Mouse (Mus musculus) MEL (cell line): Measurements from ENCODE around the gene Jdp2. TPM values are rescaled to one million over a fixed set of nuclear protein-coding genes. Genes with fewer than 3 reads are reported as not detected.

Experiments used
- DNase-seq: peaks from one replicate; pipeline ENCODE4 v3.0.0; 2011; ENCODE audit warnings: low read depth, low spot score
- H3K27ac ChIP-seq: 2 replicates; pipeline ENCODE4 v1.5.1; 2012; ENCODE audit warnings: low read depth, mild to moderate bottlenecking, control low read depth, low read length, moderate library complexity; ENCODE audit not compliant: control insufficient read depth
- H3K27me3 ChIP-seq, 2 experiments: fragments of 150-350 bp in 1 of 2; sonication (generic) in 1 of 2; 2 replicates each; pipeline ENCODE4 v1.6.1; 2012; ENCODE audit warnings: low read length in 2 of 2, mild to moderate bottlenecking in 2 of 2, improper control_type of control experiment in 1 of 2, moderate library complexity in 1 of 2; ENCODE audit not compliant: insufficient read depth in 2 of 2, control insufficient read depth in 1 of 2
- H3K36me3 ChIP-seq, 2 experiments: 2 replicates each; pipeline ENCODE4 v1.6.1; 2012 to 2014; ENCODE audit warnings: low read length in 2 of 2, improper control_type of control experiment in 1 of 2, inconsistent platforms in 1 of 2, mild to moderate bottlenecking in 1 of 2; ENCODE audit not compliant: insufficient read depth in 2 of 2, control insufficient read depth in 1 of 2
- H3K4me1 ChIP-seq, 2 experiments: fragments of 150-350 bp in 1 of 2; sonication (generic) in 1 of 2; 2 replicates each; pipeline ENCODE4 v1.6.1; 2012; ENCODE audit warnings: low read length in 2 of 2, improper control_type of control experiment in 1 of 2, mild to moderate bottlenecking in 1 of 2; ENCODE audit not compliant: insufficient read depth in 2 of 2, control insufficient read depth in 1 of 2
- H3K4me3 ChIP-seq, 2 experiments: fragments of 150-350 bp in 1 of 2; sonication (generic) in 1 of 2; 2 replicates each; pipeline ENCODE4 v1.5.1; 2012; ENCODE audit warnings: low read depth in 2 of 2, low read length in 2 of 2, mild to moderate bottlenecking in 2 of 2, moderate library complexity in 2 of 2, control low read depth in 1 of 2, improper control_type of control experiment in 1 of 2; ENCODE audit not compliant: control insufficient read depth in 1 of 2, insufficient read depth in 1 of 2
- H3K79me2 ChIP-seq: 2 replicates; pipeline ENCODE4 v1.6.1; 2012; ENCODE audit warnings: mild to moderate bottlenecking, low read length, moderate library complexity; ENCODE audit not compliant: control insufficient read depth, poor library complexity, insufficient read depth
- H3K9ac ChIP-seq: 2 replicates; pipeline ENCODE4 v1.6.1; 2012; ENCODE audit warnings: low read depth, mild to moderate bottlenecking, control low read depth, low read length, moderate library complexity; ENCODE audit not compliant: control insufficient read depth, poor library complexity, severe bottlenecking
- H3K9me3 ChIP-seq: fragments of 150-350 bp; sonication (generic); replicated peaks from 2 replicates; pipeline ENCODE4 v1.6.1; 2012; ENCODE audit warnings: mild to moderate bottlenecking, low read length, improper control_type of control experiment, moderate library complexity; ENCODE audit not compliant: insufficient read depth
- BHLHE40 ChIP-seq: IDR thresholded peaks from 2 replicates; pipeline ENCODE4 v1.6.1; 2012; ENCODE audit warnings: low read depth, mild to moderate bottlenecking, inconsistent platforms, low read length, improper control_type of control experiment, borderline replicate concordance
- CHD2 ChIP-seq: IDR thresholded peaks from 2 replicates; pipeline ENCODE4 v1.6.1; 2011; ENCODE audit warnings: low read length, improper control_type of control experiment
- CTCF ChIP-seq, 3 experiments: IDR thresholded peaks in 2 of 3; conservative IDR thresholded peaks in 1 of 3; 2 replicates each; pipeline ENCODE4 v1.5.1; 2011 to 2012; ENCODE audit warnings: low read length in 3 of 3, low read depth in 2 of 3, mild to moderate bottlenecking in 2 of 3, improper control_type of control experiment in 1 of 3, inconsistent platforms in 1 of 3, mixed read lengths in 1 of 3, moderate library complexity in 1 of 3; ENCODE audit not compliant: control insufficient read depth in 1 of 3, insufficient read depth in 1 of 3, poor library complexity in 1 of 3, severe bottlenecking in 1 of 3
- E2F4 ChIP-seq: IDR thresholded peaks from 2 replicates; pipeline ENCODE4 v1.6.1; 2011; ENCODE audit warnings: low read depth, low read length, improper control_type of control experiment, borderline replicate concordance
- ELF1 ChIP-seq: IDR thresholded peaks from 2 replicates; pipeline ENCODE4 v1.6.1; 2014; ENCODE audit warnings: low read depth, mild to moderate bottlenecking, inconsistent platforms, low read length, improper control_type of control experiment, moderate library complexity
- GABPA ChIP-seq: IDR thresholded peaks from 2 replicates; pipeline ENCODE4 v1.6.1; 2012; ENCODE audit warnings: low read depth, mild to moderate bottlenecking, inconsistent platforms, low read length, improper control_type of control experiment, moderate library complexity
- JUND ChIP-seq: IDR thresholded peaks from 2 replicates; pipeline ENCODE4 v1.6.1; 2011; ENCODE audit warnings: low read depth, mild to moderate bottlenecking, improper control_type of control experiment, low read length
- MAFK ChIP-seq: IDR thresholded peaks from 2 replicates; pipeline ENCODE4 v1.6.1; 2011; ENCODE audit warnings: low read depth, mild to moderate bottlenecking, low read length, improper control_type of control experiment, borderline replicate concordance
- MEF2A ChIP-seq: IDR thresholded peaks from 2 replicates; pipeline ENCODE4 v1.6.1; 2014; ENCODE audit warnings: low read depth, mild to moderate bottlenecking, inconsistent platforms, low read length, improper control_type of control experiment; ENCODE audit not compliant: poor library complexity, insufficient replicate concordance, severe bottlenecking; ENCODE audit errors: extremely low read depth
- MYB ChIP-seq: IDR thresholded peaks from 2 replicates; pipeline ENCODE4 v1.6.1; 2011; ENCODE audit warnings: mild to moderate bottlenecking, low read depth, low read length, improper control_type of control experiment
- MYC ChIP-seq: IDR thresholded peaks from 2 replicates; pipeline ENCODE4 v1.6.1; 2011; ENCODE audit warnings: low read depth, mild to moderate bottlenecking, low read length, improper control_type of control experiment, moderate library complexity
- NELFE ChIP-seq: IDR thresholded peaks from 2 replicates; pipeline ENCODE4 v1.6.1; 2011; ENCODE audit warnings: low read depth, low read length, improper control_type of control experiment
- NRF1 ChIP-seq: IDR thresholded peaks from 2 replicates; pipeline ENCODE4 v1.6.1; 2014; ENCODE audit warnings: low read depth, mild to moderate bottlenecking, inconsistent platforms, low read length, improper control_type of control experiment, moderate library complexity; ENCODE audit not compliant: poor library complexity, insufficient read depth, severe bottlenecking
- POLR2A ChIP-seq, 2 experiments: IDR thresholded peaks; 2 replicates each; pipeline ENCODE4 v1.6.1; 2011 to 2012; ENCODE audit warnings: low read length in 2 of 2, mild to moderate bottlenecking in 2 of 2, control low read depth in 1 of 2, improper control_type of control experiment in 1 of 2, low read depth in 1 of 2, moderate library complexity in 1 of 2; ENCODE audit not compliant: control insufficient read depth in 1 of 2, insufficient read depth in 1 of 2, poor library complexity in 1 of 2
- RAD21 ChIP-seq: IDR thresholded peaks from 2 replicates; pipeline ENCODE4 v1.6.1; 2011; ENCODE audit warnings: mild to moderate bottlenecking, low read depth, low read length, improper control_type of control experiment
- SIN3A ChIP-seq: IDR thresholded peaks from 2 replicates; pipeline ENCODE4 v1.6.1; 2012; ENCODE audit warnings: low read length, improper control_type of control experiment, inconsistent platforms
- SMC3 ChIP-seq: IDR thresholded peaks from 2 replicates; pipeline ENCODE4 v1.6.1; 2011; ENCODE audit warnings: low read depth, low read length, improper control_type of control experiment
- TAL1 ChIP-seq: IDR thresholded peaks from 2 replicates; pipeline ENCODE4 v1.6.1; 2012; ENCODE audit warnings: mild to moderate bottlenecking, inconsistent platforms, low read length, moderate library complexity, mixed read lengths
- TBP ChIP-seq: IDR thresholded peaks from 2 replicates; pipeline ENCODE4 v1.8.0; 2011; ENCODE audit warnings: low read depth, low read length, improper control_type of control experiment
- TCF12 ChIP-seq: IDR thresholded peaks from 2 replicates; pipeline ENCODE4 v1.6.1; 2014; ENCODE audit warnings: low read depth, mild to moderate bottlenecking, inconsistent platforms, low read length, improper control_type of control experiment, moderate library complexity
- UBTF ChIP-seq: IDR thresholded peaks from 2 replicates; pipeline ENCODE4 v1.6.1; 2012; ENCODE audit warnings: low read depth, mild to moderate bottlenecking, inconsistent platforms, low read length, improper control_type of control experiment, moderate library complexity, borderline replicate concordance; ENCODE audit not compliant: insufficient read depth
- USF1 ChIP-seq: IDR thresholded peaks from 2 replicates; pipeline ENCODE4 v1.6.1; 2014; ENCODE audit warnings: low read depth, mild to moderate bottlenecking, inconsistent platforms, low read length, improper control_type of control experiment, moderate library complexity
- USF2 ChIP-seq, 2 experiments: IDR thresholded peaks; 2 replicates each; pipeline ENCODE4 v1.6.1; 2011 to 2012; ENCODE audit warnings: improper control_type of control experiment in 2 of 2, low read length in 2 of 2, borderline replicate concordance in 1 of 2, inconsistent platforms in 1 of 2, low read depth in 1 of 2, mild to moderate bottlenecking in 1 of 2; ENCODE audit not compliant: insufficient read depth in 1 of 2
- ZKSCAN1 ChIP-seq: IDR thresholded peaks from 2 replicates; pipeline ENCODE4 v1.6.1; 2012; ENCODE audit warnings: low read depth, mild to moderate bottlenecking, inconsistent platforms, low read length, improper control_type of control experiment, moderate library complexity
- ZMIZ1 ChIP-seq: IDR thresholded peaks from 2 replicates; pipeline ENCODE4 v1.6.1; 2012; ENCODE audit warnings: low read depth, mild to moderate bottlenecking, inconsistent platforms, low read length, improper control_type of control experiment, moderate library complexity
- ZNF384 ChIP-seq: IDR thresholded peaks from 2 replicates; pipeline ENCODE4 v1.6.1; 2012; ENCODE audit warnings: low read depth, mild to moderate bottlenecking, inconsistent platforms, low read length, improper control_type of control experiment
- polyA plus RNA-seq, 2 experiments: library from polyadenylated mRNA; stranded (reverse) in 1 of 2; unstranded in 1 of 2; fragments of >175 nt in 1 of 2; fragments of >200 nt in 1 of 2; gene quantifications; 2 replicates each; pipeline versions ENCODE4 v1.2.1 to v1.2.4; 2012; ENCODE audit warnings: low replicate concordance in 2 of 2, low read depth in 1 of 2; ENCODE audit not compliant: insufficient read length in 2 of 2, insufficient read depth in 1 of 2, missing spikeins in 1 of 2
- total RNA-seq: library from RNA; depleted of rRNA; stranded (reverse); fragments of 300-350 nt; gene quantifications from 2 replicates; pipeline ENCODE4 v1.2.3, GENCODE M21; 2012

The Jdp2 gene
- total and polyA plus RNA-seq, 3 experiments = 2.3 to 9.1 TPM; not detected in 1

DNA sequence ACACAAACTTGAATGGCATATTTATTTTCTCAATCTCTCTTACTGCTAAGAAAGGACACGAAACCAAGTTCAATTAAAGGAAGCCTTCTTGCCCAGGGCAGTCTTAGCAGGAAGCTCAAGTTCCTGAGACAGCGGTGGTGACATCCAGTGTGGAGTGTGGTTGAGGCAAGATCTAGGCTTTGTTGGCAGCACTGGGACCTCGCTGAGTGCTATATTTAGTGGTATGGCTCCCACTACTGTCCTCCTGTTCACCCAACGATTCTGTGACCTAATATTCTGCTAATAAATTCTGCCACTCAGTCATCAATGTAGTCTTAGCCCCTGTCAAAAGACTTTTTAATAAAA lies 23.4 kb upstream of the Jdp2 start:
- H3K27ac ChIP-seq = no peak overlapping the region
- no peak overlapping the region for H3K9ac ChIP-seq
- H3K27me3 ChIP-seq = peaks cover 0 to 2% of the 10 kb centered on the region in 2 experiments; a peak in 1 of 4 replicates
- no peaks in the 10 kb centered on the region for H3K36me3 ChIP-seq
- TF ChIP-seq ZKSCAN1 (no peak), TAL1 (no peak), POLR2A (IDR thresholded peaks at IDR 0.05; ENCODE audit: control insufficient read depth in 1 of 2, insufficient read depth in 1 of 2, low read depth in 1 of 2, low read length in 2 of 2, poor library complexity in 1 of 2) (no peak), RAD21 (no peak), ELF1 (no peak), SIN3A (no peak), BHLHE40 (no peak), MAFK (no peak), MYB (no peak), UBTF (no peak), TCF12 (no peak), SMC3 (no peak), CTCF (IDR thresholded peaks at IDR 0.05 in 2 of 3, conservative IDR thresholded peaks at IDR 0.05 in 1 of 3; ENCODE audit: control insufficient read depth in 1 of 3, insufficient read depth in 1 of 3, low read depth in 2 of 3, low read length in 3 of 3, poor library complexity in 1 of 3, severe bottlenecking in 1 of 3) (no peak), MEF2A (no peak), USF2 (IDR thresholded peaks at IDR 0.05; ENCODE audit: borderline replicate concordance in 1 of 2, insufficient read depth in 1 of 2, low read depth in 1 of 2, low read length in 2 of 2) (no peak), E2F4 (no peak), TBP (no peak), CHD2 (no peak), JUND (no peak)
- DNase-seq = no peak
- no peaks in the 10 kb centered on the region for H3K79me2 ChIP-seq
- no peaks in the 10 kb centered on the region for H3K9me3 ChIP-seq
- H3K4me1 ChIP-seq = no peaks in the 10 kb centered on the region; a peak in 1 of 4 replicates
- no peak overlapping the region for H3K4me3 ChIP-seq

DNA sequence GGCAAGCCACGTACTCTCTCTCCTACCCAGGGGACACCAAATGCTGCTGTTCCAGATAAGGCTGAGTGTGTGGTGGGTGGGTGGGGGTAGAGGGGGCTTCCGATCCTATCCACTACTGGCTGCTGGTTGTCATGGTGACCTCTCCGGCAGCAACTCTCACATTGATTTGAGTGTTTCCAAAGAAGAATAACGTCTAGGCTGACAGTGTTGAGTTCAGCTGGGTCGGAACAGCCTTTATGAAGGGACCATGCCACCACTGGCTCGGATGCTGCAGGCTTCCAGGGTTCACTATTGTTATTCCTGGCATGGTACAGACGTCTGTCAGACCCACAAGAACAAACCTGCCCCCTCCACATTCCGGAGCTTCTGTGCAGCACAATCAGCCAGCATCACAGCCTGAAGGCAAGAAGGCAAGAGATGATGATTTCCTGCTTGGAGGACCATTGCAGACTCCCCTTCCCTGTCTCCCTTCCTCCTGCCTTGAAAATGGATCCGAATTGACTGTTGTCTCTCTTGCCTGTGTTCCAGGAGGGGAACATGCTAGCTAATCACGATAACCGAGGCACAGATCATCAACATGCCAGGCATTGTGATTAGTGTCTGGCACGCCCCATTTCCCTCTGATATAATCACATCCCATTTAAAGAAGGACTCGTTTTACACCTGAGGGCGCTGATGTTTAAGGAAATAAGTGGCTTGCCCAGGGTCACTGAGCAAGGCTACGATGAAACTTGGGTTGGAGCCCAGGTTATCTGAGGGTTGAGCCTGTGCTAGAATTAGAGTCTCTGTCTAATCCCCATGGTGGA lies 17.4 kb upstream of the Jdp2 start:
- H3K4me1 ChIP-seq = no peaks in the 10 kb centered on the region
- no peaks in the 10 kb centered on the region for H3K79me2 ChIP-seq
- no peaks in the 10 kb centered on the region for H3K36me3 ChIP-seq
- no peak overlapping the region for H3K9ac ChIP-seq
- DNase-seq = no peak
- TF ChIP-seq NRF1 (no peak), UBTF (no peak), NELFE (no peak), ZMIZ1 (no peak), MYC (no peak), MEF2A (no peak), POLR2A (IDR thresholded peaks at IDR 0.05; ENCODE audit: control insufficient read depth in 1 of 2, insufficient read depth in 1 of 2, low read depth in 1 of 2, low read length in 2 of 2, poor library complexity in 1 of 2) (no peak), BHLHE40 (no peak), CTCF (IDR thresholded peaks at IDR 0.05 in 2 of 3, conservative IDR thresholded peaks at IDR 0.05 in 1 of 3; ENCODE audit: control insufficient read depth in 1 of 3, insufficient read depth in 1 of 3, low read depth in 2 of 3, low read length in 3 of 3, poor library complexity in 1 of 3, severe bottlenecking in 1 of 3) (no peak), GABPA (no peak), USF2 (IDR thresholded peaks at IDR 0.05; ENCODE audit: borderline replicate concordance in 1 of 2, insufficient read depth in 1 of 2, low read depth in 1 of 2, low read length in 2 of 2) (no peak), ZKSCAN1 (no peak), ZNF384 (no peak), USF1 (no peak)
- no peak overlapping the region for H3K27ac ChIP-seq
- no peaks in the 10 kb centered on the region for H3K9me3 ChIP-seq
- H3K27me3 ChIP-seq = peaks cover 0 to 2% of the 10 kb centered on the region in 2 experiments; a peak in 1 of 4 replicates
- no peak overlapping the region for H3K4me3 ChIP-seq
